Mouse (Mus musculus) embryo, embryonic 10 days (tissue): ENCODE results near the gene Phactr1.
"Not testable (repeated sequence)": the region's sequence is repeated elsewhere in the genome, so short reads cannot be mapped to it uniquely, and the experiment has no call there.

Experiments
- DNase-seq: peaks from one replicate; pipeline ENCODE4 v3.0.0-alpha.2; 2015; ENCODE audit warnings: low spot score

Gene Phactr1

DNA sequence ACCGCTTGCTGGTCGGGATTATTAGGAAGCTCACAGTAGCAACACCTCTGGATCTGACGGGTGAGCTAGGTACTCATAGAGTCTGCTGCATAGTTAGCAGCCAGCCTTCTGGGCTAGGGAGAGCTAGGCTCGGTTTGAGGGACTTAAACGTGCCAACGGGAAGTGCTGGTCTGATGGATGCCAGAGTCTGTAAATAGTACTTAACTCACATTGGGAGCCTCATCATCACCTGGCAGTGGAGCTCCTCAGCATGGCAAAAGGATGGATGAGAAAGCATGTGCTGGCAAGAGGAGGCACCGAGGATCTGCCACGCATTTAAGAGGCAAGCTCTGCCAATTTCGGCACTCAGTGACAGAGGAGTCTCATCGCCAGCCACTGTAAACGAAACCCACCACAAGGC lies 247.4 kb downstream of the Phactr1 start:
- no peak for DNase-seq

DNA sequence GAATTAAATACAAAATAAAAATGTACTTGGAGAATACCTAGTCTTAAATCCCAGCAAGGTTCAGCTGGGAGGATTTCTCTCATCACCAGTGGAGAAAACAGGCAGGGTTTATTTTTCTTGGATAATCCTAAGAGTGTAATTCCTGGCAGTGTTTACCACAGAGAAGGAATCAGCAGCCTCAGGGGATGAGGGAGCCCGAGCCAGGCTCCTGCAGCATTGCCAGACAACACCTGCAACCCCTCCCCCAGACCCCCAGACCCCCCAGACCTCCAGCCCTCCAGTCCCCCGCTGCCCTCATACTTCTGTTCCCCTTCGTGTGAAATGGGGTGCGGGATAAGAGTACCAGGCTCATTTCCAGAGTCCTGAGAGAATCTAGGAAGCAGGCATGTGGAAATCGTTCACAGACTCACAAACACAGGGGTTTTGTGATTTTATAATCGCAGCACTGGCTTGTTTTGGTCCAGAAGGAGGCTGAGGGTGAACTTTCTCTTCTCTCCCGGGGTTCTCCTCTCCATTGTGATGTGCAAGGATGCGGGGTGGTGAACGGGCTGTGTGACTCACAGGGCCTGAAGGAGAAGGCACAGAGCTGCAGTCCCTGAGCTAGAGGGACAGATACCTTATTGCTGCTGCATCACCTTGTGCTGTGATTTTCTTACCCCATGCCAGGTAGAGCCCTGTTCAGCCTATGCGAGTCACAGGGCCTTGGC lies 249.3 kb downstream of the Phactr1 start:
- DNase-seq, result no peak

DNA sequence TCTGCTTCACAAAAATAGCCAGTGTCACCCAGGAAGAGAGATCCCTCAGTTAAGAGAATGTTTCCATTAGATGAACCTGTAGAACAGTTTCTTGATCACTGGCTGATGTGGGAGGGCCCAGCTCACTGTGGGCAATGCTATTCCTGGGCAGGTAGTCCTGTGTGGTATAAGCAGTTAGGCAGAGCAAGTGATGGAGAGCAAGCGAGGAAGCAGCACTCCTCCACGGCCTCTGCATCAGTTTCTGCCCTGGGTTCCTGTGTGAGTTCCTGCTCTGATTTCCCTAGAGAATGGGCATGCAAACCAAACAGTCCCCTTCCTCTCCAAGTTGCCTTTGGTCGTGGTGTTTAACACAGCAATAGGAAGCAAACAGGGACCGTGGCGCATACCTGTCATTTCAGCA lies 251.6 kb downstream of the Phactr1 start:
- DNase-seq, result no peak

DNA sequence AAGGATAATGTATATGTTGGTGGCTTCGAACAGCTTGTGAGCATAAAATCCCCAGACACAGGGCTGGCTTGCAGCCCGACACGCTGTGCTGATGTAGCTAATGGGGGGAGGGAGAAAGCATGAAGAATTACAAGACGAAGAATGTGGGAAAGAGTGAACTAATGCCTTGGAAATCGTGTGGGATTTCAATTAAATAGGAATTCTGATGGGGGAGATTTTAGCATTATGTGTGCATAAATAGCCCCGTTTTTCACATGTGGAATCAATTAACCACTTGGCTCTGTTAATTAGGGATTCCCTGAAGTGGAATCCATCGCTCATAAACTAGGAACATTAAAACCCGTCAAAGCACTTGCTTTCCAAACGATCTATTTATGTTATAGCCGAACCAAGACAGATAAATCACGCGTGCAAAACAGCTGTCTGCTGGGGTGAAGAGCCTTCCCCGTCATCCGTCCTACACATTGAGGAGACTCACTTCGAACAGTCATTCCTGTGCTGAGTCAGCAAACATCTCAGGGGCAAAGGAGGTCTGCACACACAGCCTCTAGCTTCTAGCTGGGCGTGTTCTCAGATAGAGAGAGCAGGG lies 254.2 kb downstream of the Phactr1 start:
- peak; percentile 39 for DNase-seq

DNA sequence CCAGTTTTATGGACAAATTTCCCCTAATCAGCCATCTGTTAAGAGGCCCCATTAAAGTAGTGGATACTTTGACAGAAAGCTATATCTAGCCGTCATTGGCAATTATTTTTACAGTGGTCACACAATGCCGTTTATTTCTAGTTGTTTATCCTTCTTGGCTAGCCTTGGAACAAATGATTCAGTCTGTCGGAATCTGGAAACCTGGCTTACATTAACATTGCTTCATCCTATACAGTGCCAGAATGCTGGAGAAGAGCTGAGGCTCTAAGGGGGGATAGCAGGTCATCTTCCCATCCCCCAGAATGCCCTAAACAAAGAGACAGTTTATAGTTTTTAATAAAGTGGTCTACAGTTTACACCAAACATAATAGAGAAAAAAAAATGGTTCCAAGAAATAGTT lies 257.4 kb downstream of the Phactr1 start:
- no peak for DNase-seq

DNA sequence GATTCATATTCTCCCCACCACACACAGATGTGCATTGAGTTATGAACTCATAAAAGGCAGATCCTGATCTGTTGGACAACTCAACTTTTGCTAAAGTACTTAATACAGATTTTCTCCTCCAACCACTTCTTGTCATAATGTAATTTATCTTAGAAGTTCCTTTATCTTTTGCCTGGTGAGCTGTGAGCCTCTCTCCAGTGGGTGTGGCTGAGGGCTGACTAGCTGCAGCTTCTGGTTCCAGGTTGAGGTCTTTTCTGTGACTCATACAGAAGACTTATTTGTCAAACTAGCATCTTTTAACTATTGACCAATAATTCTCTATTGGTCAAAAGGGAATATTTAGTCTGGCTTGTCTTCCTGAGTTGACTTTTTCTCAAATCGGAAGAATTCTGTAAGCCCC lies 257.9 kb downstream of the Phactr1 start:
- no peak for DNase-seq

DNA sequence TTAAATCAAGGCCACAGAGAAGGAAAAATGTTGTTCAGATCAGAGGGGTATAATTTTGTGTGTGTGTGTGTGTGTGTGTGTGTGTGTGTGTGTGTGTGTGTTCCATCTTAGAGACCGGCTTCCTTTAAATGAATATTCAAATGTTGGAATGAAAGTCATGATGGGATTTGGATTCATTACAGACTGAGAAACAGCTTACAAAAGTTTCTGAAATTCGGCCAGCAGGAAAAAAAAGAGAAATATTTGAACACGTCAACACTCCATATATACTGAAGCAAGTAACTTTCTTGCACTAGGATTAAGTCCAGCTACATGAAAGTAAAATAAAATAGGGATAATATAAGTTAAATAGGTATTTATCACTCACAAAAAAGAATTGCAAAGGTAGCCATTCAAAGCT lies 259.8 kb downstream of the Phactr1 start:
- no peak for DNase-seq

DNA sequence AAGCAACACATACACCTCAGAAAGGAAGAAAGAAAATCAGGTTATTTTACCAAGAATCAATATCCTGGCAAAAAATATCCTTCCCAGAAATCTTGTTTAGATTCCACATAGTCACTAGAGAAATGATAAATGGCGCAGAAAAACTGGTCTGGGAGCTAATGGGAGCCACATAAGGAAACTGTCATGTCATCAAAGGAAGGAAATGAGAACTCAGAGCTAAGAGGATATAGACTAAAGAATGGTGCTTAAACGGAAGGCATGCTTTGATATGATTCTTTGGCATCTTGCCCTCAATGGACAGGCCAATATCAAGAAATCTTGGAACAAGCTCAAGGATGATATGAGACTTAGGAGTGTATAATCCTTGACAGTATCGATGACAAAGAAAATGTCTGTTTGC lies 263.7 kb downstream of the Phactr1 start:
- DNase-seq, result no peak

DNA sequence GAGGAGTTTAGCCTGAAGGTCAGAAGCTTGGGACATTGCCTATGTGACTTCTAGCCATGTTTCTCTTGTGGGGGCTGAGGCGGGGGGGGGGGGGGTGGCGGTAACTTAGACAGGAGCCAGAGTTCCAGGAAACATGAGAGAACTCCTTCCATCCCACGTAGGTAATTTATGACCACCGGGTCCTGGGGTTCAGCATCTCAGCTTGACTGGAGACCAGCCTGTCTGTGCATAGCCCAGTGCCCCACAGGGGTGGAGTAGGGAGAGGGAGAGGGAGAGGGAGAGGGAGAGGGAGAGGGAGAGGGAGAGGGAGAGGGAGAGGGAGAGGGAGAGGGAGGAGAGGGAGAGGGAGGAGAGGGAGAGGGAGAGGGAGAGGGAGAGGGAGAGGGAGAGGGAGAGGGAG lies 264.8 kb downstream of the Phactr1 start:
- not testable (repeated sequence) for DNase-seq

DNA sequence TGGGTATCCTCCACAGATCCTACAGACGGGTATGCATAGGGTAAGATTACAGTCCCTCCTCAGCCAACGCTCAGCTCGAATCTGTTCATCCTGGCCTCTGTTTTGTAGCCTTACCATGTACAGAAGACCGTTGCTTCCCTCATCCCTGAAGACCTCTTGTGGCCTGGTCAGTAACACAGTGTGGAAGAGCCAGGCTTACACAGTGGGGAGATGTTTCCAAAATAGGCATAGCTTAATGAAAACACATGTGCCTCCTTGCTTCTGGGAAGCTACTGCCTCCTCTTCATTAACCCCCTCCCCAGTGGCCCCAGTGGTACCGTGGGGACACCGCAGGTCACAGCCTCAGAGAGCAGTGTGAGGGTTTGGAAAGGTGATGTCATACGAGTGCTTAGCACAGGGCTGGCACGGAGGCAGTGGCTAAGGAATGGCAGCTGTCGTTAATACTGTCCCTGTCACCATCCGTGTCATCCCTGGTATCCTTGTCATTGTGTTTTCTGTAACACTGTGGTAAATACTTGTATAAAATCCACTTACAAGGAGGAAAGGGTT lies 268.4 kb downstream of the Phactr1 start:
- DNase-seq, result no peak

DNA sequence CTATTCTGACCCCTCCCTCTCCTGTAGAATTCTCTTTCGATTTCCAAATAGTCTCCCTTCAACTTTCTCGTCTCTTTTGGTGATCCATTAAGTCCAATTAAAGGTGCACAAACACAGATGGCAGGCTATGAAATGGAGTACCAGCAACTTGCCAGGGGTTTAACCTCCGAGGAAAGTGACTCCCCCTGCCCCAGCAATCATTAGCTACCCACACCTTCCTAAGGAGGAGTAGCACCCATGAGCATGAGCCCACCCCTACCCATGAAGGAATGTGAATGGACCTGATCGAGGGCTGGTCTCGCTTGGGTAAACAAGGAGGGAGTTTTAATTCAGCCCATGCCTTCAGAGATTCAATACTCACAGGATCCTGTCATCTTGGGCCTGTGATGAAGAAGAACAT lies 268.9 kb downstream of the Phactr1 start:
- DNase-seq, result no peak

DNA sequence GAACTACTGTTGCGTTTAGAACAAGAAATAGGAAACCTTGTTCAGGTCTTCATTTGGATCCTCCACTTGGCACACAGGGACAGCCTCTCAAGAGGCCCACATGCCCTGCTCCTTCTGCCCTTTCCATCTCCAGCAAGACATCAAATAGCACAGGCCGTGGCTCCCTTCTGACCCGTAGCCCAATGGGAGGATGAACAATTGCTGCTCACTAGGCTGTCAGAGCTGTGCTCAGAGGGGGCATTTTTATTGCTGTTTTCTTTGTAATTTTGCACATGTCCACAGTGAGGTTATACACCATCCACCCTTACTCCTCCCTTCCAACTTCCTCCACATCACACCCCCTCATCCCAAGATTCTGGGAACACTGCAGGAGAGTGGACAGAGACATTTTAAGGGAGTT lies 269.6 kb downstream of the Phactr1 start:
- DNase-seq, result no peak

DNA sequence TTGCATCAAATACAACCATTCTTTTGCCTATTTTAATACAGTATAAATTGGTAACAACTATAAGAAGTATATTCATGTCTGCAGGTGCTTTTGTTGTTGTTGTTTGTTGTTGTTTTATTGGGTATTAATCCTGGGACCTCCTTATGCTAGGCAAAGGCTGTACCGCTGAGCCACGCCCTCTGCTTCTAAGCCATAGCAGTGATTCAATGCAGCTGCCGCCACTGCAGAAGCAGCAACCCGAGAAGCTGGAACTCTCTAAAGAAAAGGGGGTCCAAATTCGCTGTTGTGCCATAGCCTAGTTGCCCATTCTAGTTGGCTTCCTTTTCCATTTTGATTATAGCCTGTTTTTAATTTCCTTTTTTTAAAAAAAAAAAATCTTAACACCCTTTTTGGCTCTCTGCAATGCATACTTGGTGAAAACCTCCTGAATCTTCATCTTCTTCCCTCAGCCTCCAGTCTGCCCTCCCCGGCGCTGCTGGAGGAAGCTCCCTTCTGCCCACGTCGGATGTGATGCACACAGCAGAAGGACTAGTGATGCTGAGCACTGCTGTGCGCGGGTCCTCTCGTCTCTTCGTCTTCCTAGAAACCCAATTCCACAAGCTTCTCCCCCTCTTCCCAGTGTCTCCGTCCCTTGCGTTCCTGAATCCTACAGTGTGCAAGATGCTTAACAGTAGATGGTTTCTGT lies 271.8 kb downstream of the Phactr1 start:
- DNase-seq, result no peak

DNA sequence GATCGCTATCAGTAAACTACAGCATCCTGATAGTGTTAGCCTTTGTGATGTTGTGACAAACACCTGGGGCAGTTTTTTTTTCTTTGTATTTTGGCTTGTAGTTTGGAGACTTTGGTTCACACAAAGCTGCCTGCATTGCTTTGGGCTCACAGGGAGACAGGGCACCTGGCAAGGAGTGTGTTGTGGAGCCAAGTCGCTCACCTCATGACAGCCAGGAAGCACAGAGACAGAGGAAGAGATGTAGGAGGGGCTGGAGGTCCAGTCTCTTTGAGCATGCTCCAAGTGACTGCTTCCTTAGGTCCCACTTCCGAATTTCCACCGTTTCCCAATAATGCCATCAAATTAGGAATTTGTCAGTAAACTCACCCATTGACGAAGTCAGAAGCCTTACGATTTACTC lies 272.6 kb downstream of the Phactr1 start:
- no peak for DNase-seq

DNA sequence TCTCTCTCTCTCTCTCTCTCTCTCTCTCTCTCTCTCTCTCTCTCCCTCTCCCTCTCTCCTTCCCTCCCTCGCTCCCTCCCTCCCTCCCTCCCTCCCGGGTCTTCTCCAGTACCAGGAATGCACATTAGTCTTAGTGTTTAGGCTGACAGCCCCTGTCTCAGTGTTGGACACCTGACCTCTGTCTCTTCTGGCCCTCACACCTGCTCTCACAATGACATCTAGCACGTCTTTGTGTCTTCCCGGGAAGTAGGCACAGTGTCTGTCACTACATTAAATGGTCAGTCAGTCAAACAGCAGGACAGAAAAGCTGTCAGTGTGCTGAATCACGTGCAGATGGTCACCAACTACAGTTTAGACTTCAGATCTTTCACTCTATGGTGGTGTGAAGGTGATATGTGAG lies 273.7 kb downstream of the Phactr1 start:
- no peak for DNase-seq

DNA sequence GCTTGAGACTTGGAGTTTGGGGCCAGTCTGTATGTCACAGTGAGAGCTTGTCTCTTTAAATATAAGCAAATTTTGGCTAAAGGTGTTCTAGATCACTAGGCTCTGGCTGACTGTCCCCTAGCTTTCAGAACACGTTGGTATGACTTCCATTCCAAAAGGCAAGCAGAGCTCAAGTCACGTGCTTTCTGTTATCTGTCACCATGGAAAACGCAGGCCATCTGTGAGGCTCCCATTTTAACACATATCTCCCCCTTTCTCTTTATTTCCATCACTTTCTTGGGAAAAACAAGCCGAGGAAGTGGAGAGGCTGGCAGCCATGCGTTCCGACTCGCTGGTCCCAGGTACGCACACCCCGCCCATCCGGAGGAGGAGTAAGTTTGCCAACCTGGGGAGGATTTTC lies 275.9 kb downstream of the Phactr1 start:
- DNase-seq, result no peak

DNA sequence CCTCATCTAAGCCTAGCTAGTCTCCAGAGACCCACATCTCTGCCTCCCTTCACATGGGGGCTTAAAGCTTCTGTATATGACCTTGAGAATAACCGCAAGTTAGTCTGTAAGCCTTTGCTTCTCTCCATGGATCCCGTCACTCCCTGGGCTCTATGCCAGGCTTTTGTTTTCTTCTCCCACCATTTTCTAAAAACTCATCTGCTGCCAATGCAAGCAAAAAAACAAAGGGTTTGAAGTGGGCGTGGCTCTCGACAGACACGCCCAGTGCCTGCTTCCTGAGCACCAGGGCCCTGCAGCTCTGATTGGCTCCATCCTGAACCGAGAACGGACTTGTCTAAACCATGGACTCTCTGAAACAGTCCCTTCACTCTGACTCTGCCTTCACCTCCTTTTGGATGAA lies 277.4 kb downstream of the Phactr1 start:
- DNase-seq, result peak; percentile 14

DNA sequence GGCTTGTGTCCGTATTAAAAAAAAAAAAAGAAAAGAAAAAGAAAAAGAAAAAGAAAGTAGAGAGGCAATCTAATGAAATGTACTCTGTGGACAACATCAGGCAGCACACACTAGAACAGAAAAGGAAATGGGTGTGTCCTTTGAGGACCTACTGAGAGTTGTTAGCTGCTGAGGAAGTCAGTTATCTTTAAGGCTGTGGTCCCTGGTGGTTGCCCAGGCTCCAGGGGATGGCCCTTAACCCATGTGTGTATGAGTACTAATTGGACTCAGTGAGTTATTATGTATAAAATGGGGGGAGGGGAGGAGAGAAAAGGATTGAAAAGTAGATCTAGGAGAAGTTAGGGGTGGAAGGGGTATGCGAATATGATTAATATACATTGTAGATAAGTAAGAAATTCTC lies 278.4 kb downstream of the Phactr1 start:
- DNase-seq, result no peak

DNA sequence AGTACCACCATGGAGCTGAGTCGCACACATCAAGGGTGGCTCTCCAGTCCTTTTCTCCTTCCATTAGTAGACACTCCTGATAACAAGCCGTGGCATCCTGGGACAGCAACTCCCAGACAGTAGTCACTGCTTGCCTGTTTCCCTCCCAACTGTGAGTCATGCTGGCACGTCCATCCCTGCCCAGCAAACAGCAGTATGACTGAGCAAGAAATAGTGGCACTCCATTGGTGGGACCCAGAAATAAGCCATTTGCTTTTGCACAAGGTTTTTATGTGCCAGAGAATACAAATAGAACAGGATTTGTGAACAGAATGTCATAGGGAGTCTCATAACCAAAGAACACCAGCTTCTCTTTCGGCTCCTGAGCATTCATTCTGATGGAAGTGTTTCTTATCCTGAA lies 281.1 kb downstream of the Phactr1 start:
- DNase-seq, result no peak

DNA sequence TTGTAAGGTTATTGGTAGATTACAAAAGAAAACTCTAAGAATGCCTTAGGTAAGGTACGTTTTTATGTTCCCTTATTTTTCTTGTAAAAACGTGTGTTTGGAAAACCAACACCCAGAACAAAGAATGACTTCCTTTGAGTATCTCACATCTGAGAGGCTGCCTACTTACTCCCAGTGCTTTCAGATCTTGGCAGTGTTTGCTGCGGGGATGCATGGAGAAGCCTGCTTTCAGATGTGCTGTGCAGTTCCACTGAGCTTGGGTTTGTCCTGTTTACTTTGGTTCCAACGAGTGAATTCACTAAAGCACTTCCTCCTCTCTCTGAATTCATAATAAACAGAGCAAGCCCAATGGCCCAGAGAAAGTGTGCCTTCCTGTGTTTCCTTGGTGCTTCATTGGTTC lies 288.1 kb downstream of the Phactr1 start:
- no peak for DNase-seq

DNA sequence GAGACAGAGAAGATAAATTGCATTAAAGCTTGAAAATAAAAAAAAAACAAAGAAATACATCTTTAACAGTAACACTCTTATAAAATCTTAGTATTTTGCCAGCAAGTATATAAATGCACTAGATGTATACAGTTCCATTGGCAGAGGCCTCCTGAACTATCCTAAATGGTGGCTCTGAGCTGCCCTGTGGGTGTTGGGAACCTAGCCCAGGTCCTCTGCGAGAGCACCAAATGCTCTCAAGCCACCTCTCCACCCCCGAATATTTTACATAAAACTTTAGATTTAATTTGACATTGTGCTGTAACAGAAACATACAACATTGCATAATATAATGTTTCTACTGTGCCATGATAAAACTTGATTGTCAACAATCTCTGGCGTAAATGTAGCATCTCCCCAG lies 293.1 kb downstream of the Phactr1 start:
- no peak for DNase-seq

DNA sequence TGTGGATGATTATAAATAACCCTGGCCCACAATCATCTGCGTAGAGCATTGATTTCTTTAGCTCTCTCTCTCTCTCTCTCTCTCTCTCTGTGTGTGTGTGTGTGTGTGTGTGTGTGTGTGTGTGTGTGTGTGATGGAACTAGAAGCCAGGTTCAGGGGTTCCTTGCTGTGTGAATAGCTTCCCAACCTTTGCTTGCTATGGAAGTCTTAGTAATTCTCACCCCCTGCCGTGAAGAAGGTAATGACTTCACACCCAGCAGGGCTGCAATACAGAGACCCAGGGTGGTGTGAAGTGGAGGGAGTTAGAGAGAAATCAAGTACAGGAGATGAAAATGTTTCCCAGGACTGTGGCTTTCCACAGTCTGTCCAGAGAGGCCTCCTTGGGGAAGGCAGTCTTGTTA lies 293.5 kb downstream of the Phactr1 start:
- no peak for DNase-seq

DNA sequence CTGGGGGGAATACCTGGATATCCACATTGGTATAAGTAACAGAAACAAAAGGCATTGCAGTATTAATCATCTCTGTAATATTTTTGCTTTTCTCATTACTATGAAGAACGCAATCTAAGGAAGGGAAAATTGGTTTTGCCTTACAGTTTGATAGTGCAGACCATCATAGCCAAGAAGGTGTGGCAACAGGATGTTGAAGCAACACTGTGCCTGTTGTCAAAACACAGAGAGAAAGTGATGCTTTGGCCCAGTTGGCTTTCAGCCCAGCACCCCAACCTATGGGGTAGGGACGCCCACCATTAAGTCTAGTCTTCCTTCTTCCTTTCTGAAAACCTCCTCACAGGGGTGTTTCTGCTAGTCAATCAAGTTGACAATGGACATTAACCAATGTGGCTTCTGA lies 294.1 kb downstream of the Phactr1 start:
- DNase-seq, result no peak
